Mouse (Mus musculus) brown adipose tissue, adult 24 weeks (tissue): Measurements from ENCODE around the gene D17H6S53E. TPM values are rescaled to one million over a fixed set of nuclear protein-coding genes. Genes with fewer than 3 reads are reported as not detected.
A peak's percentile ranks its signal among the peaks of the same experiment; 100 is the strongest.

Source experiments
- H3K27ac ChIP-seq: fragments of 200-500 bp; replicated peaks from 2 replicates; pipeline ENCODE4 v1.5.1; 2012; ENCODE audit warnings: low read depth, mild to moderate bottlenecking, low read length
- H3K4me1 ChIP-seq: fragments of 200-500 bp; 2 replicates; pipeline ENCODE4 v1.6.1; 2012; ENCODE audit warnings: low read length, mixed read lengths; ENCODE audit not compliant: control insufficient read depth, insufficient read depth, insufficient read length
- H3K4me3 ChIP-seq: fragments of 200-500 bp; 2 replicates; pipeline ENCODE4 v1.5.1; 2012; ENCODE audit warnings: low read depth, mild to moderate bottlenecking, low read length, moderate library complexity; ENCODE audit not compliant: insufficient read depth
- polyA plus RNA-seq: library from polyadenylated mRNA; stranded (reverse); fragments of >200 nt; gene quantifications from 2 replicates; pipeline ENCODE4 v1.2.4, GENCODE M21; 2012; ENCODE audit not compliant: missing spikeins, insufficient read depth, insufficient read length

D17H6S53E gene
- polyA plus RNA-seq, 1 experiment: 12.8 TPM

- Histone ChIP-seq H3K4me3 (no peak overlapping the region), H3K4me1 (0 out of 2 replicates have a peak, but pooled peaks cover 3% of the 10 kb centered on the region), H3K27ac (no peak overlapping the region)
These were observed 31.1 kb downstream of the D17H6S53E start for GRCm38 (mm10) chr17:35157254-35157653.

GRCm38 (mm10) chr17:35157661-35158175 lies 31.5 kb downstream of the D17H6S53E start:
- no peak overlapping the region for H3K4me3 ChIP-seq
- H3K4me1 ChIP-seq: peaks cover 6% of the 10 kb centered on the region
- H3K27ac ChIP-seq: no peak overlapping the region

GRCm38 (mm10) chr17:35158850-35159593 lies 32.8 kb downstream of the D17H6S53E start:
- H3K27ac ChIP-seq: no peak overlapping the region
- no peak overlapping the region for H3K4me3 ChIP-seq
- H3K4me1 ChIP-seq: peaks cover 10% of the 10 kb centered on the region

- Histone ChIP-seq H3K27ac (no peak overlapping the region), H3K4me1 (peaks cover 10% of the 10 kb centered on the region), H3K4me3 (no peak overlapping the region)
These were observed 33.5 kb downstream of the D17H6S53E start for GRCm38 (mm10) chr17:35159638-35160037.

GRCm38 (mm10) chr17:35161421-35161820 lies 35.2 kb downstream of the D17H6S53E start:
- Histone ChIP-seq H3K4me1 (peaks cover 13% of the 10 kb centered on the region), H3K27ac (no peak overlapping the region), H3K4me3 (no peak overlapping the region)

- H3K4me1 ChIP-seq: peaks cover 13% of the 10 kb centered on the region
- H3K27ac ChIP-seq: no peak overlapping the region
- H3K4me3 ChIP-seq: no peak overlapping the region
These were observed 35.9 kb downstream of the D17H6S53E start for GRCm38 (mm10) chr17:35162121-35162520.

GRCm38 (mm10) chr17:35162730-35163129 lies 36.6 kb downstream of the D17H6S53E start:
- peaks cover 13% of the 10 kb centered on the region for H3K4me1 ChIP-seq
- no peak overlapping the region for H3K27ac ChIP-seq
- peak overlapping the region; percentile 27 for H3K4me3 ChIP-seq

GRCm38 (mm10) chr17:35163326-35164081 lies 37.3 kb downstream of the D17H6S53E start:
- H3K4me3 ChIP-seq: peak overlapping the region; percentile 95
- peaks cover 13% of the 10 kb centered on the region for H3K4me1 ChIP-seq
- peak overlapping the region; percentile 78 for H3K27ac ChIP-seq

- Histone ChIP-seq H3K4me3 (peak overlapping the region; percentile 95), H3K4me1 (peaks cover 13% of the 10 kb centered on the region), H3K27ac (peak overlapping the region; percentile 78)
These were observed 38.0 kb downstream of the D17H6S53E start for GRCm38 (mm10) chr17:35164218-35164567.

- Histone ChIP-seq H3K4me3 (peak within 1 kb of the TSS; percentile 95), H3K4me1 (peaks cover 13% of the 10 kb centered on the region), H3K27ac (peak within 1 kb of the TSS; percentile 99)
These were observed 38.6 kb downstream of the D17H6S53E start, which contains the start of gene Prrc2a for GRCm38 (mm10) chr17:35164568-35165450. Gene Prrc2a, minus strand, starts transcription at chr17:35164897.

GRCm38 (mm10) chr17:35165451-35166155 lies 39.4 kb downstream of the D17H6S53E start:
- Histone ChIP-seq H3K27ac (peak overlapping the region; percentile 53; the same call in 1 of the 2 replicates), H3K4me3 (peak overlapping the region; percentile 86), H3K4me1 (peaks cover 13% of the 10 kb centered on the region)

GRCm38 (mm10) chr17:35166352-35167035 lies 40.3 kb downstream of the D17H6S53E start:
- H3K27ac ChIP-seq: no peak overlapping the region
- H3K4me1 ChIP-seq: peaks cover 13% of the 10 kb centered on the region
- H3K4me3 ChIP-seq: no peak overlapping the region

- Histone ChIP-seq H3K4me3 (no peak overlapping the region), H3K4me1 (peaks cover 6% of the 10 kb centered on the region), H3K27ac (no peak overlapping the region)
These were observed 41.6 kb downstream of the D17H6S53E start for GRCm38 (mm10) chr17:35167794-35168193.
